Mouse (Mus musculus): Measurements from ENCODE around the gene Smarcc2. TPM values are rescaled to one million over a fixed set of nuclear protein-coding genes. Genes with fewer than 3 reads are reported as not detected.
A peak's percentile ranks its signal among the peaks of the same experiment; 100 is the strongest.
"Not testable (repeated sequence)": the region's sequence is repeated elsewhere in the genome, so short reads cannot be mapped to it uniquely, and the experiment has no call there.

Smarcc2 gene
- total RNA-seq, 4 experiments from 2014 or later = 45.6 to 53.3 (median 49.5) TPM

DNA sequence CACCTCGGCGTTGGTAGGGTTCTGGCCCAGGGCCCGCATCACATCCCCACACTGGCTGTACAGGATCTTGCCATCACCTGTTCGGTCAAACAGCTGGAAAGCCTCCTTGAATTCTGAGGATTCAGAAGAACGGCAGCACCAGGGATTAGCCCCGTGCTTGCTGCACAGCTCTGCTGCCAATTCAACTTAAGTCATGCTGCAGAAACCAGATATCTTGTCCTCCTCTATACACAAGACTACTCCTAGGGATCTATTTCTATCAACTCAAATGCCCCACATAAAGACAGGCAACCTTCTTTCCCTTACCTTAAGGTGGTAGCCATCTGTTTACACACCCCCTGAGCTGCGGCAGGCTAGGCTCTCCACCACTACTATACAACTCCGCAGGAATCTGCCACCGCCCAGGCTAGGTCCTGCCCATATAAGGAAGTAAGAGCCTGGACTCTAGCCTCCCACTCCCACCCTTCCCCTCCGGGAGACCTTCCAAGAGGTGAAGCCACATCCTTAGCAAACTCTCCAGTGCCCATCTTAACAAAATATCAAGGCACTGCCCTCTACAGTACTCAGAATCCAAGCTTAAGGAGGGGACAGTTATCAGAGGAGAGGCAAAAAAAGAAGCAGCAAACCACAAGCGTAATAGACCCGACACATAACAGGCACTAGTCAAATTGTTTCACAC lies 33.7 kb downstream of the Smarcc2 start:
- peak; percentile 42 to 53 for DNase-seq (ENCODE audit: low spot score in 2 of 2)

DNA sequence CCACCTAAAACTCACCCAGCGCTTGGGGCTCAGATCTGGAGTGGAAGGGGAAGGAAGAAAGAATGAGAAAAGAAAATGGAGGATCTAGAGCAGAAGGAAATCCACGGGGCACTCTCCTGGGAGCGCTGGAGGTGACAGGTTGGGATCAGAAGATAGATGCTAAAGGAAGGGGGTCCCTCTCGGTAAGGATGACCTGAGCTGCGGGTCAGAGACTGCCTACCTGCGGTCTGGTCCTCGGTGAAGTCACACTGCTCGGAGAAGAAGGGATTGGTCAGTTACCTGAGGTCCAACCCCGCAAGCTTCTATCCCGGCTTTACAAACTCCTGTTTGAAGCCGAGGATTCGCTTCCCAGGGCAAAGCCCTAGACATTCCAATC lies 34.3 kb downstream of the Smarcc2 start:
- DNase-seq (ENCODE audit: low spot score in 2 of 2) = no peak

DNA sequence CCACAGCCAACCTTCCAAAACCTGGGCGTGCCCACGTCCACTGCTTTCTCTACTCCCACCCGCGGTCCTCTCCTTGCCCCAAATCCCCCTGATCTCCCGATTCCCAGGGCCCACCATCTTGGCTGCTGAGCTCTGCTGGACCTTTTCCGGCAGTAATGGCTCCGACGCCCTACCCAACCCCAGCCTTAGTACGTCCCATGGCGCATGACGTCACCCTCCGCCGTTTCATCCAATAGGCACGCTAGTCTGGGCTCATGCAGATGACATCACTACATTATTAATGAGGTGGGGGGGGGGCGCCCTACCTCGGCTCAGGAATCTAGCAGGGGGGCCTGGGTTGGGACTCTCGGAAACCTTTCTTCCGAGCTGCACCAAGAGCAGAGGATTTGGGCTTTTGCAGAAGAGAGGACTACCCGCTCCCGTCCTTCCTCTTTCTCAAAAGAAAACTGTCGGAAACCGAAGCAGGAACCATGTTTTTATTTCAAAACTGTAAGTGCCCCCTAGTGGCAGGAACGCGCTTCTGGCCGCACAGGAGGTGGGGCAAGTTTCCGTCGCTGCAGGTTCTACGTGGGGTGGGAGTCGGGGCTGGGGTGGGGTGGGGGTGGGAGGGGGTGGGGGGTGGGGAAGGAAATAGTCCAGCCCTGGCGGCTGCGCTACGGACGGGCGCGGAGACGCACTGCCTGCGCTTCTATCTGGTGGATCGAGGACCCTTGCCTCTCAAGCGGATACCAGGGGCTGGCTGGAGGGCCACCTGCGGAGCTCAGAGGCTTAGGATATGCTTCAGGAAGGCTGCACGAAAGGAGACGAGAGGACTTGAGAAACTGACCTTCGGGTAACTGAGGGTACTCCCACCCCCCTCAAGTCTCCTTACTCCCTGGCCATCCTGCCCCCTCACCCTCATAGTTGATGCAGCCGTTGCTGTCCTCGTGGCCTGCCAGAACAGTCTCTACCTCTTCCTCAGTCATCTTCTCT lies 34.9 kb downstream of the Smarcc2 start, which contains the start of gene Myl6:
Gene Myl6 (minus strand): TSS at position 451 of the 972 bp plus-strand sequence.
- DNase-seq (ENCODE audit: low spot score in 2 of 2) = peak; percentile 97 to 98

DNA sequence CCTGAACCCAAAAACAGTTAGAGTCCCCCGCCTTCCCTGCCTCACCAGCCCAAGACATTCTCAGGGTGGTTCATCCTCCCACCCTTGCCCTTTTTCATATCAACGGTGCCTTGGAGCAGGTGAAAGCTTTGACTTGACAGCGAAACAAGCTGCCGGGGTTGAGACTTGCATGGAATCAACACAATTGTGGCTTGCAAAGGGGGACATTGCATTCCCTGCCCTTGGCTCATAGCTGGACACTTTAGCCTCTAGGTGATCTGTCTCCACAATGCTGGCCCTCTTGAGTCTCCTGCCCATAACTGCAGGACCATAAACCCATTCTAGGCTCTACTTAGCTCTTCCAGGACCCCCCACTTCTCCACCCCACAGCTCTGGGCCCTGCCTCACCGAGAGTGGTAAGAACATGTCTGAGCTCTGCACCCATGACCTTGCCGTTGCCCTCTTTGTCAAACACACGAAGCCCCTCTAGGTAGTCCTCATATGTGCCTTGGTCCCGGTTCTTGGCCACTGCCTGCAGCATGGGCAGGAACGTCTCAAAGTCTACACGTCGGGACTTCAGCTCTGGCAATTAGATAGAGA lies 35.7 kb downstream of the Smarcc2 start:
- no peak for DNase-seq (ENCODE audit: low spot score in 2 of 2)

DNA sequence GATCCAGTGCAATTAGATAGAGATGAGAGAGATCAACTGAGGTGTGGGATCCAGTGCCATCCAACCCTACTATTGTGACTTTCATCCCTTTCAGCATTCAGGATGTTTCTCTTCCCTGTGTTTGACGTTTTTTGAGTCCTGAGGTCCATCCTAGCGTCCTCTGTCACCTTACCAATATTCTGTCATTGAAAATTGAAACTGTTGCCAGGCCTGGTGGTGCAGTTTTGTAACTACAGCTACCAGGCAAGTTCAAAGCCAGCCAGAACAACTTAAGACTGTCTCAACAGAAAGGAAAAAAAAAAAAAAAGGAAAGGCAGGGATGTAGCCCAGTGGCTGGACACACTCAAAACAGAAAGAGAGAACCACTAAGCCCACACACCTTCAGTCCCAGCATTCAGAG lies 36.2 kb downstream of the Smarcc2 start:
- DNase-seq (ENCODE audit: low spot score in 2 of 2) = no peak

DNA sequence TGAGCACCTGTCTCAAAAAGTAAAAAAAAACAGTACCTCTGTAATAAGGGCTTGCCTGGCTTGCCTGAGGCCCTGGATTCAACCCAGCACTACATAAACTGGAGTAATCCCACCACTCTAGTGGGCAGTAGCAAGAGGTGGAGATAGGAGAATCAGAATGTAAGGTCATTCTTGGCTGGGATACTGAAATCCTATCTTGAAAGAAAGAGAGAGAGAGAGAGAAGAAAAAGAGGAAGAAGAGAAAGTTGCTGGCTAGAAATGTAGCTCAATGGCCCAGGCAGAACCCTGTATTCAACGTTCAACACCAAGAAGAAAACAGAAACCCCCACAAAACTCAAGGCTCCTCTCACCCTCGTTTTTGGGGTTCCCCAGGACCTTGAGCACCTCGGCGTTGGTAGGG lies 36.9 kb downstream of the Smarcc2 start:
- no peak for DNase-seq (ENCODE audit: low spot score in 2 of 2)

DNA sequence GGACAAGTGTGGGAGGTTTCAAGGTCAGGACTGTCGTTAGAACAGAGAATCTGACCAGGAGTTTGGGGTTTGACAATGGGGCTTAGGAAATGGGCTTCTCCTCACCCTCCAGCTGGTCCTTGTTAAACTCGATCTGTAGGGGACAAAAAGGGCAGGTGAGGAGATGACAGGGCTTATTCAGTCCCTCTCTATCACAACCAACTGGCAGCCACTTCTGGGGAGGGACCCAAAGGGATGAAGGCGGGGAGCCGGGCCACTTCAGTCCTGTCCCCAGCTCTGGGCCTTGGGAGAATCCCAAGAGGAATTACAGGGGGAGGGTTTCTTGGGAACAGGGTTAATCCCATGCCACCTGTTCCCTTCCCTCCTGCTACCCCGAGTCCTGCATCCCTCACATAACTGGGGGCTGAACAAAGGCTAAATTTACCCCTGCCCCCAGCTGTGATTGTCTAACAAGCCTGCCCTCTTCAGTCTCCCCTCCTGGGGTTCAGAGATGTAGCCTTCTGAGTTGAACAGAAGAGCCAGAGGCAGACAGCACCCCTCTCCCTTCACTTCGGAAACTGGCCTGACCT lies 37.5 kb downstream of the Smarcc2 start:
- DNase-seq (ENCODE audit: low spot score in 2 of 2) = no peak

DNA sequence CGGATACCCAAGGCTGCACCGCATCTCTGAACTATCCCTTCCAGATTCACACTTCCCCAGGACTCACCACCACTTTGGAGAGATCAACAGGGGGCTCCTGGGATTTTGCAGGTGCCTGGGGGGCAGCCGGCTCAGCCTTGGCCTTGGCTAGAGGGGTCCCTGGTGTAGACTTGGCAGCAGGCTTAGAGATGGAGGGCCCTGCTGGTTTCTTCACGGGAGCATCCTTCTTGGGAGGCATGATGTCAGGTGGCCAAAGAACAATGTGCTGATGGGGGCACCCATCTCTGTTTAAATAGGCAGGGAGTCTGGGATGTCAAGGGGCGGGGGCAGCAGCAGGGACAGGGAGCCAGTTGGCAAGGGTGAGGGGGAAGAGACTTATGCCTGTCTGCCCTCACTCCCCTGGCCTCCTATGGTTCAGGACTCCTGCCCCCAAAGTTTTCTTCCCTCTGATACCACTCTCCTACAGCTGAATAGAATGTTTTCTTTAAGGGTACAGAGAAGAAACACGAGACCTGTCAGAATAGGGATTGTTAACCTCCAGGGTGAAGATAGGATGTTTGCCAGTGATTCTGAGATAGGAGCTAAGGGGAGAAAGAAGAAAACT lies 38.2 kb downstream of the Smarcc2 start:
- DNase-seq (ENCODE audit: low spot score in 2 of 2) = no peak

DNA sequence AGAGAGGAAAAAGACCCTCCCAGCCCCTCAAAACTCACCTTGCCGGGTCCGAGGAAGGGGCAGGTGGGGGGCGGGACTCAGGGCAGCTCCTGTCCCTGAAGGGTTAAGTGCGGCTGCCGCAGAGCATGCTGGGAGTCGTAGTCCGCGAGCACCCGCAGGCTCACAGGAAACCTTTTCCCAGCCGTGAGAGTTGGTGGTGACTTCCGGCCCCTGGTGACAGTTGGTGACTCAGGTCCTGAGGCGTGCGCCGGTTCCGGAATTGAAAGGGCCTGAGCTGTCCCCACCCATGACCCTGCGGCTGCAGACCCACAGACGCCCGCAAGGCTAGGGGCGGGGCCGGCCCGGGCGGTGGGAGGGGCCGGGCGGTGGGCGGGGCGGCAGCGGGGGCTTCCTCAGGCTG lies 39.5 kb downstream of the Smarcc2 start, which contains the start of gene Myl6b:
Gene Myl6b (minus strand): TSS at position 96 of the 400 bp plus-strand sequence.
- peak; percentile 94 to 97 for DNase-seq (ENCODE audit: low spot score in 2 of 2)

DNA sequence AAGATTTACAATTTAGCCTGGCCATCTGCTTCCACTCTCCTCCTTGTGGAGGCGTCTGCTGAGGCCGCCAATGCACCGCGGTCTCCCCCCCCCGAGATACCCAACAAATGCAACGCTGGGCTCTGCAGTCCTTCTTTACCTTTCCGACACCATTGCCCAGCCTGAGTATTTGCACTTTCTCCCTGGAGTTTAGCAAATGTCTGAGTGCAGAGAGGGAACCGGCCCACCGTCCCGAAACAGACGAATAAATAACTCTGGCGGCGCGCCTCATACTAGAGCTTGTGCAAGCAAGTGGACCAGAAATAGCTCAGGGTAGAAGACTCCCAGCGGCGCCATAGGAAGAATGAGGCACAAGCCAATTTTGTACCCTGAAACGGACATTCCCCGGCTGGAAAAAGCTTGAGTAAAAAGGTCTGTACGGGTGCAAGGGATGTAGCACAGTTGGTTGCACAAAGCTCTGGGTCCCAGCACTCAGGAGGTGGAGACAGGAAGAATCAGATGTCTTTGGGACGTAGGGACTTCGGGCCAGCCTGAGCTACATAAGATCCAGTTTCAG lies 40.1 kb downstream of the Smarcc2 start:
- DNase-seq (ENCODE audit: low spot score in 2 of 2) = peak; percentile 69 to 79

DNA sequence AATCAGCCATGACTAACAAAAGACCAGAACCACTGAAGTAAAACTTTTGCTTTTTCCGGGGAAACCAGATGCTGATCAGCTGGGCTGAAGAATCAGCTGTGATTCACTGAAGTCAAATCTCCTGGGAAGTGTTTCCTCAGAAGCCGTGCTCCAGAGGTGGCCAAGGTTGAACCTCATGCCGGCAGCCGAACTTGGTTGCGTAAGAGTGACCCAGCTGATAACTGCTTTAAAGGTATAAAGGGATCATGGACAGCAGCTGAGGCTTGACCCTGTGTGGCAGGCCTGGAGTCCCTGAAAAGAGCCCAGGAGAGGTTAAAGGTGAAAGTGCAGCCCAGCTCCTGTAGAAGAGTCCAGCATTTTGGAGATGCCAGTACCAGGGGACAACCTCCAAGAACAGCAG lies 43.3 kb downstream of the Smarcc2 start:
- peak in 1 of 2 experiments; percentile 57 for DNase-seq (ENCODE audit: low spot score in 2 of 2)

DNA sequence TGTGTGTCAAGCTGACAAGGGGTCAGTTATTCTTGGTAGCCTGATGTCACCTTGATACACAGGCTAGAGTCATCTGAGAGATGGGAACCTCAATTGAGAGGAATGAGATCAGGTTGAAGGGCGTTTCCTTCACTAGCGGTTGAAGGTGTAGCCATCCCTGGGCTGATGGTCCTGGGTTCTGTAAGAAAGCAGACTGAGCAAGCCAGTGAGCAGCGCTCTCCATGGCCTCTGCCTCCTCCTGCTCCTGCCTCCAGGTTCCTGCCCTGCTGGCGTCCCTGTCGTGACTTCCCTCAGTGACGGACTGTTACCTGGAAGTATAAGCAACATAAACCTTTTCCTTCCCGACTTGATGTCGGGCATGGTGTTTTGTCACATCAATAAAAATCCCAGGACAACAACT lies 44.5 kb downstream of the Smarcc2 start:
- no peak for DNase-seq (ENCODE audit: low spot score in 2 of 2)

DNA sequence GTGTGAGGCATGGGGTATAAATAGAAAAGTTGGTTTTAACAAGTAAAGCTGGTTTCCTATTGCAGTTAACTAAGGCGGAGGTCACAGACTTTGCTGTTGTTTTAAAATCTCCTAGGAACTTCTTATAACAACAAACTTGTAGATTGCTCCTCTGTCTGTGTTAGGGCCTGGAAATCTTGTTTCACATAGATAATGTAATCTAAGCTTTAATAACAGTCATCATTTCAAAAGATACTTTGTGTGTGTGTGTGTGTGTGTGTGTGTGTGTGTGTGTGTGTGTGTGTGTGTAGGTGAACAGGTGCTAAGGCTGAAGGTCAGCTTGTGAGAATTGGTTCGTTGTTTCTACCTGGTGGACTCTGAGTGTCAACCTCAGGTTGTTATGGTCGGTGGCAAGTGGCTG lies 45.0 kb downstream of the Smarcc2 start:
- no peak for DNase-seq (ENCODE audit: low spot score in 2 of 2)

DNA sequence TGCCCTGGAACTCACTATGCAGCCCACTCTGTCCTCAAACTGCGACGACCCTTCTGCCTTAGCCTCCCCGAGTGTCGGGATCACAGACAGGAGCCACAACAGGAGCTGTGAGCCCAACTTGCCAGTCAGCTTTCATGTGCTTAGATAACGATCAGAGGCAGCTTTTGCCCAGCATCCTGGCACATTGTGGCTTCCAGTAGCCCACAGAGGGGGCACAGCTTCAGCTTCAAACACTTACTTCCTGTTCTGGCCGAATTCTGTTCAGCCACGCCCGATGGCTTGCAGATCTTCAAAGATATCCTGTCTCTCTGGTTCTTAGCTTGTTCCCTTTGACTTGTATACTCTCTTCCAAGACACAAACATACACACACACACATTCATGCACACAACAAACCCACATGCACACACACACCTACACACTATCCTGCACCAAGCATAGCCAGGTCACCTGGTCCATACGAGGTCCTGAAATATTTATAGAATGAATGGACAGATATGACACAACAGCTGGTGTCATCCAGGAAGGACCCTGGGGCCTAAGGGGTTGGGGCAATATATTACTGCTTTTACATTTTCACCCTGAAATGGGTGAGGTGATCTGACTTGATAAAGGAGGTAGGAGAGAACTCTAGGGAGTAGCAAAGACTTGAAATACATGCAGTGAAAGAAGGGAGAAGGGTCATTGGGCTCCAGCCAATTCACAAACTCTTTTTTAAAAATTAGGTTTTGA lies 45.8 kb downstream of the Smarcc2 start:
- no peak for DNase-seq (ENCODE audit: low spot score in 2 of 2)

DNA sequence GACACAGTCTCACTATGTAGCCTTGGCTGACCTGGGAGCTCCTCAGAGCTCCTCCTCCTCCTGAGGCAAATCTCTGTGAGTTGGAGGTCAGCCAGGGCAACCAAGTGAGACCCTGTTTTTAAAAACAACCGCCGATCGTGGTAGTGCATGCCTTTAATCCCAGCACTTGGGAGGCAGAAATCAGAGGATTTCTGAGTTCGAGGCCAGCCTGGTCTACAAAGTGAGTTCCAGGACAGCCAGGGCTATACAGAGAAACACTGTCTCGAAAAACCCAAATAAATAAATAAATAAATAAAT lies 46.3 kb downstream of the Smarcc2 start:
- DNase-seq (ENCODE audit: low spot score in 2 of 2) = not testable (repeated sequence)

DNA sequence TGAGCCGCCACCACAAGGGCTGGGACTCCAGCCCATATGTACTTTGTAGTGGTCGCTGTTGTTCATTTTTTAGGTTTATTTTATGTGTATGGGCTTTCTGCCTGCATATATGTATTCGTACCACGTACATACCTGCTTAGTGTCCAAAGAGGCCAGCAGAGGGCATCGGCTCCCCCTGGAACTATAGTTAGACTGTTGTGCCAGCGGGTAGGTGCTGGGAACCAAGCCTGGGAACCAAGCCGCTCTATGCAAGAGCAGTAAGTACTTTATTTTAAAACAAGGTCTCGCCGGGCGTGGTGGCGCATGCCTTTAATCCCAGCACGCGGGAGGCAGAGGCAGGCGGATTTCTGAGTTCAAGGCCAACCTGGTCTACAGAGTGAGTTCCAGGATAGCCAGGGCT lies 46.9 kb downstream of the Smarcc2 start:
- no peak for DNase-seq (ENCODE audit: low spot score in 2 of 2)

DNA sequence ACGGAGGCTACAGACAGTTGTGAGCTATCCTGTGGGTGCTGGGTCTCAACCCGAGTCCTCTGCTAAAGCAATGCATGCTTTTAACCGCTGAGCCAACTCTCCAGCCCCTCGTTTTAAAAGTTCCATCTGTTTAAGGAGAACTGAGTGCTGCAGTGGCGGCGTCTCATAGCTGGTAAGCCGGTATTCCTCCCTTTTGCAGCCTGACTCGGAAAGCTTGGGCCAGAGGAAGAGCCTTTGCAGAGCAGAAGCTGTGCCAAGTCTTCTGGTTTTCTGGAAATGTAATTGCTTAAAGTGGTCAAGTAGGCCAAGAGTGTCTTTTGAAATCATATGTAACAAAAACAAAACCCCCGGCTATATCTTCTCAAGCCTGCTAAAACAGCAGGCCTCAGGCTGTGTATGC lies 49.2 kb downstream of the Smarcc2 start:
- no peak for DNase-seq (ENCODE audit: low spot score in 2 of 2)

DNA sequence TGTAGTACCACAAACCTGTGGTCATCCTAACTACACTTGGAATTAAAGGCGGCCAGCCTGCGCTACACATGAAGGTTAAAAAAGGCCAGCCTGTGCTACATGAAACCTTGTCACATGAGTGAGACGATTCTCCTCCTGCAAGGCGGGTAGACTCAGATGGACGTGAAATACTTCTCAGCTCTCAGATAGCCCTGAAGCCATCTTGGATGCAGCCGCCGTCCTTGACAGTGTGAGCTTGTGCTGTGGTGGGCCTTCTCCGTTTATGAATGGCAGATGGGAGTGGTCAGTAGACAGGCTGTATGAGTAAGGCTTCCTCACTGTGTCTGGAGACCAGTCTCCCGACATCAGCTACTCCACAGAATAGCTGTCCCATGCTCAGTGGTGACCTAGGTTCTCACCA lies 50.2 kb downstream of the Smarcc2 start:
- no peak for DNase-seq (ENCODE audit: low spot score in 2 of 2)

DNA sequence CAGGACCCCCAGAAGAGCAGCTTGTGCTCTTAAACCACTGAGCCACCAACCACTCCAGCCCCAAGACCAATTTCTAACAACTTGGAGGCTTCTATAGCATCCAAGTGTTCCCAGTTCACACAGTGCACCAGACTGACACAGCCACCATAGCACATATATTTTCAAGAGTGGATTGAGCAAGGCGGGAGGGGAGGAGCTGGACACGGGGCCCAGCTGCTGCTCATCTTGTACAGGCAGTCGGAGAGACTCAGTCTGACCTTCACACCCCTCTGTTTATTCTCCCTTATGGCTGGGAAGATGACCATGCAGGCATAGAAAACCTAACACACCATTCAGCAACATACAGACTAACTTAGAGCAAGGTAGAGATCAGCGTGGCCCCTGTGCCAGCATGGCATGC lies 50.8 kb downstream of the Smarcc2 start:
- no peak for DNase-seq (ENCODE audit: low spot score in 2 of 2)

DNA sequence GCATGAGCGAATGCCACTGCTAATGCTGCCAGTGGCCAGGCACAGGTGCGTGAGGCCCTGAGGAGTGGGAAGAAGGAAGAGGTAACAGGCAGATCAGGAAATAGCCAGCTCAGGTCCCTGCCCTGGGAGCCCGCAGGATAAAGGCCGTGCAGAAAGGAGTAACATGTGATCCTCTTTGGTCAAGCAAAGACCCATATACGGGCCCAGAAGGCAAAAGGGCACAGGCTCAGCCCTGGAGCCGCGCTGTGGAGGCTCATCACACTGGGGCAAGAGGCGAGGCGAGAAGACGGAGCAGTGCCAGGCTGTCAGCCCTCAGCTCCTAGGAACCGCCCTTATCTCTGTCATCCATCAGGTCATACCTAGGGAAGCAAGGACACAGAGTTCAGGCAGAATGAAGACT lies 51.3 kb downstream of the Smarcc2 start:
- no peak for DNase-seq (ENCODE audit: low spot score in 2 of 2)

DNA sequence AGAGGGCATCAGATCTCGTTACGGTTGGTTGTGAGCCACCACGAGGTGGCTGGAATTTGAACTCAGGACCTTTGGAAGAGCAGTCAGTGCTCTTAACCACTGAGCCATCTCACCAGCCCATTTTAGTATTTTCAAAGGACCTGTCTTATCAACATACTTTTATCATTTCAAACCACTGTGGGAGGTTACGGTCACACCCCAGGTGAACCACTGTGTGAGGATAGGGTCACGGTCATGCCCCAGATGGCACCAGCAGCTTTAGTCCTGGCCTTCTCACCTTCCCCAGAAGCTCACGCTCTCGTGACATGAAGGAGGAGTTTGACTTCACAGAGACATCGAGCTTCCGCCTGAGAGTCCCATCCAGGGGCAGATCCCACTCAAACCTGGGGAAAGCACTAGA lies 52.1 kb downstream of the Smarcc2 start:
- DNase-seq (ENCODE audit: low spot score in 2 of 2) = no peak
